Mouse (Mus musculus) midbrain, embryonic 12.5 days (tissue): ENCODE measurements around the gene Mc1r. TPM values are rescaled to one million over a fixed set of nuclear protein-coding genes. Genes with fewer than 3 reads are reported as not detected.

Experiments
- polyA plus RNA-seq: library from polyadenylated mRNA; unstranded; fragments of >200 nt; fragmentation: Nextera tagmentation; extraction: Ambion mirVana; gene quantifications from 2 replicates; pipeline ENCODE4 v1.2.1, GENCODE M21; 2016

The Mc1r gene
- polyA plus RNA-seq, 1 experiment from 2014 or later, result 0.09 TPM

Other genes starting within 250 kb of the Mc1r start
- gene Sult5a1, start 248.8 kb upstream of the Mc1r start, polyA plus RNA-seq, result 2.3 and 2.6 TPM in 2 replicates
- 0.56 TPM in 2 replicates for gene Dpep1, start 220.9 kb upstream of the Mc1r start, polyA plus RNA-seq
- gene Chmp1a, start 194.3 kb upstream of the Mc1r start, polyA plus RNA-seq, result 158 and 171 TPM in 2 replicates
- gene Spata33, start 194.3 kb upstream of the Mc1r start, polyA plus RNA-seq, result 5.9 and 6.5 TPM in 2 replicates
- gene Cdk10, start 182.3 kb upstream of the Mc1r start, polyA plus RNA-seq, result 34.1 and 35.6 TPM in 2 replicates
- 2.4 and 2.8 TPM in 2 replicates for gene Spata2l, start 170.9 kb upstream of the Mc1r start, polyA plus RNA-seq
- gene Zfp276, start 152.9 kb upstream of the Mc1r start, polyA plus RNA-seq, result 28.2 and 29.3 TPM in 2 replicates
- 39.3 and 43.7 TPM in 2 replicates for gene Vps9d1, start 152.8 kb upstream of the Mc1r start, polyA plus RNA-seq
- gene Fanca, start 88.5 kb upstream of the Mc1r start, polyA plus RNA-seq, result 29.6 and 31.6 TPM in 2 replicates
- gene Spire2, start 74.4 kb upstream of the Mc1r start, polyA plus RNA-seq, result 27.7 and 28.6 TPM in 2 replicates
- gene Tcf25, start 33.4 kb upstream of the Mc1r start, polyA plus RNA-seq, result 202 and 232 TPM in 2 replicates
- 1,098 and 1,155 TPM in 2 replicates for gene Tubb3, start 4.3 kb downstream of the Mc1r start, polyA plus RNA-seq
- 37.3 and 44.0 TPM in 2 replicates for gene Def8, start 16.4 kb downstream of the Mc1r start, polyA plus RNA-seq
- 63.0 and 72.2 TPM in 2 replicates for gene Afg3l1, start 70.8 kb downstream of the Mc1r start, polyA plus RNA-seq
- gene Dbndd1, start 108.4 kb downstream of the Mc1r start, polyA plus RNA-seq, result 43.2 and 46.4 TPM in 2 replicates
- gene Gas8, start 111.7 kb downstream of the Mc1r start, polyA plus RNA-seq, result 38.9 and 41.7 TPM in 2 replicates
- 8.3 and 8.4 TPM in 2 replicates for gene Rhou, start 246.8 kb downstream of the Mc1r start, polyA plus RNA-seq